Mouse (Mus musculus): ENCODE measurements around the gene Atg10. TPM values are rescaled to one million over a fixed set of nuclear protein-coding genes. Genes with fewer than 3 reads are reported as not detected.

Gene Atg10
- polyA plus RNA-seq, 1 experiment from 2014 or later: 13.8 TPM

DNA sequence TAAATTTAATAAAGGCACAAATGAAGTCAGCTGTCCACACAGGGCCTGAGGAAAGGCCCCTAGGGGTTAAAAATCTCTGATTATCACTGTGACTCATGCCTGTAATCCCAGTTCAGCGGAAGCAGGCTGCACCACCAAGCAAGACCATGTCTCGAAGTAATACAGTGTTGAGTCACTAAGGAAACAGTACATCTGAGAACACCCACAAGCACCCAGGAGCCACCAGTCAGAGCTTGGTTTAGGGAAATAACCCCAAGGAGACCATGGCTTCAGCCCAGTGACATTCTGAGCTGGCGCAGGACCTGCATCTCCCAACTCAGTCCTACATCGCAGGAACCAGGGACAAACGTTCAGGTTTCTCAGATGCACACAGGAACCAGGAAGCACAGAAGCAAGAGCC is 17.5 kb downstream of the Atg10 start:
- no peaks in the 10 kb centered on the region for H3K4me1 ChIP-seq
- H3K9me3 ChIP-seq: no peaks in the 10 kb centered on the region
- WGBS: 91% methylated on average over 5 of the region's 5 CpGs
- H3K4me3 ChIP-seq: no peak overlapping the region
- no peaks in the 10 kb centered on the region for H3K36me3 ChIP-seq (replicated peaks)
- H3K9ac ChIP-seq: no peak overlapping the region
- ATAC-seq (replicated peaks): no peak
- no peak overlapping the region for H3K27ac ChIP-seq
- H3K4me2 ChIP-seq: no peak overlapping the region
- no peaks in the 10 kb centered on the region for H3K27me3 ChIP-seq (replicated peaks)

DNA sequence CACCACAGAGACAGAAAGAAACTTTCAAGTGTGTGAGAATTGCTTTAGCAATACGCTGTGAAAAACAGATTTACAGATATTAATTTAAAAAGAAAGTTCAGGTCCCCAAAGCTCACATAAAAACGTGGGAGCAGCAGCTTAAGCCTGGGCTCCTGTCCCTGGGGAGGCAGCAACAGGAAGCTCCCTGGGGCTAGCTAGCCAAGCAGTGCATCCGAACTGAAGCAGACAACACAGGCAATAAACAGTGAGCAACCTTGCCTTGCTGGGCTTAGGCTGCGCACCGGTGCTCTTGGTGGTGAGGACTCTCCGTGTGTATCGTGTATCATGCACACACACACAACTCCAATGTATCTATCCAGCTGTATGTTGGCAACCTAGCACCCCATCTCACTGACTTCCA is 21.2 kb downstream of the Atg10 start:
- no peak overlapping the region for H3K9ac ChIP-seq
- no peak overlapping the region for H3K4me3 ChIP-seq
- ATAC-seq (replicated peaks): no peak
- H3K27me3 ChIP-seq (replicated peaks): no peaks in the 10 kb centered on the region
- 73% methylated on average over 7 of the region's 7 CpGs for WGBS
- no peaks in the 10 kb centered on the region for H3K4me1 ChIP-seq
- H3K4me2 ChIP-seq: no peak overlapping the region
- no peaks in the 10 kb centered on the region for H3K9me3 ChIP-seq
- H3K36me3 ChIP-seq (replicated peaks): no peaks in the 10 kb centered on the region
- no peak overlapping the region for H3K27ac ChIP-seq

DNA sequence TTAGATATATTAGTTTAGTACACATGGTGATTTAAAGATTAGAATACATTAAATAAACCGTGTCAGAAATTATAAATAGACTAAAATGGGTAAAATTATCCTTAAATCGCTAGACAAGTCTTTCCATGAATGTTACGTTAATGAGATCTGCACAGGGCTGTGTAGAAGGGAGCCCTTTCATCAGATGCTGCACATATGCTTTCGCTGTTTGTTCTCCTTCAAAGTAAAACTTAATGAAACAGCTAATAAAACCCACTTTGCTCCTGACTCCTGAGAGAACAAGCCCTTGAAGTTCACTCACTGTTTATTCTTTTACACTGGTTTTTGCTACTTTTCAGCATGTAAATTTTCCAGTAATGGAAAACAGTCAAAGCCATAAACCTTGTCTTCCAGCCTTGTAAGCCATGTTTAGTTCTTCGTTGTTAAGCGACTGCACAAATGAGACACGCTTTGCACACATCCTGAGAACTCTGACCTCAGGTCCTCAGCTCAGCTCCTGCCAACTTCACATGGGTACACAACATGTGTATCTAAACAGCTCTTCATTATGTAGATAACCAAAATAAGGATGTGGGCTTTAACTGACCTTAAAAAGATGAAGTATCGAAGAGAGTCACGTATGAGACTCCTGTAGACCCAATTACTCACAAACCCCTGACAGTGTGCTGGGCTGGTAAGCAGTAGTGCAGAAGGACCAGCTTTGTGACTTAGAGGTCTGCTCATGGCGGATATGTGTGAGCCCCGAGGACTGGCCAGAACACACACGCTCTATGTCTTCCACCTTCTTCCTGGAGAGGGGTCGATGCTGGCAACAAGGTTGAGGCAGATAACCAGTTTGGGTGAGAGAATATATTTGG is 36.2 kb downstream of the Atg10 start:
- Histone ChIP-seq H3K4me1 (no peaks in the 10 kb centered on the region), H3K9ac (no peak overlapping the region), H3K4me3 (no peak overlapping the region), H3K36me3 (replicated peaks) (no peaks in the 10 kb centered on the region), H3K27ac (no peak overlapping the region), H3K27me3 (replicated peaks) (no peaks in the 10 kb centered on the region), H3K4me2 (no peak overlapping the region), H3K9me3 (no peaks in the 10 kb centered on the region)
- WGBS: 90% methylated on average over 13 of the region's 13 CpGs
- no peak for ATAC-seq (replicated peaks)

DNA sequence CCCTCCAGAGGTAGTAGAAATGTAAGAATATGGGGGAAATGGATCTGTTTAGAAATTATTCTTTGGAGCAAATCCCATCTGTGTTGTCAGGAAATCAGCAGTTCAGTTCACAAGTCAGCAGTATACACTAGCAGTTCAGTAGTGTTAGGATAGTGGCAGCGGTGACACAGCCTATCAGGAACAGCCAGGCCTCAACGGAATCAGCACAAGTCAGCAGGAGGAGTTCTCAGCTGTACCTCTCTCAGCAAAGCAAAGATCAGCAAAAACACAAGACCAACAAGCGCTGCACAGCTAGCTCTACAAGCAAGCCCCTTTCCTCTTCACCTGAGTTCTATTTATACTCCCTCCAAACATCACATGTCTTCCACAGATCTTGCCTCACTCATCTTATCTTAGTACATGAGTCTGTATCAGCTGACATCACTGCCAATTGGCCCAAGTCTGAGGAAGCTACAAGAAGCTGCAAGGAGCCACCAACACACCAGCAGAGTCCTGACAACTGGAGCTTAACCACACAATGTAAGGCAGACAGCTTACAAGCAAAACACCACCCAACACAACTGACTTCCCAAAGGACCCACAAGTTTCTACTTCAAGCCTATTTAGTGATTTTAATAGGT is 38.4 kb downstream of the Atg10 start:
- no peak overlapping the region for H3K27ac ChIP-seq
- no peak for ATAC-seq (replicated peaks)
- H3K9me3 ChIP-seq: no peaks in the 10 kb centered on the region
- H3K9ac ChIP-seq: no peak overlapping the region
- no peak overlapping the region for H3K4me3 ChIP-seq
- no peak overlapping the region for H3K4me2 ChIP-seq
- 91% methylated on average over 3 of the region's 3 CpGs for WGBS
- H3K4me1 ChIP-seq: no peaks in the 10 kb centered on the region
- H3K27me3 ChIP-seq (replicated peaks): no peaks in the 10 kb centered on the region
- no peaks in the 10 kb centered on the region for H3K36me3 ChIP-seq (replicated peaks)

DNA sequence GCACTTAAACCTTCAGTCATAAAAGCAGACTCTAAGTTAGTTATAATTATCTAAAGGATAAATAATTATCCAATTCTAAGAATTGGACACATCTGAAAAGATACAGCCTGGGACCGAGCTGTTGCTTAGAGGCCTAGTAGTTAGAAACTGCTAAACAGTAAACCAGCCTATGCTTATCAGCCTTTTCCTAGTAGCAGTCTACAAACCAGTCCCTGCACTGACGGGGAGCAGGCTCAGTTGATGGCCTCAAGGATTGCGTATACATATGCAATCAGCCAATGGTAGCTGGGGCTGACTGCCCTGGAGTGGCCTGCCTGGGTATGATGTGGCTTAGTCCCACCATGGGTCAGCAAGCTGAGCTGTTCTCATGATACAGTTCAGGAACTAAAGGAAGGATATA is 39.5 kb downstream of the Atg10 start:
- Histone ChIP-seq H3K27ac (no peak overlapping the region), H3K9me3 (no peaks in the 10 kb centered on the region), H3K27me3 (replicated peaks) (no peaks in the 10 kb centered on the region), H3K36me3 (replicated peaks) (no peaks in the 10 kb centered on the region), H3K4me3 (no peak overlapping the region), H3K9ac (no peak overlapping the region), H3K4me2 (no peak overlapping the region), H3K4me1 (peaks cover 10% of the 10 kb centered on the region)
- WGBS: 82% methylated on average over 3 of the region's 3 CpGs
- ATAC-seq (replicated peaks): no peak

DNA sequence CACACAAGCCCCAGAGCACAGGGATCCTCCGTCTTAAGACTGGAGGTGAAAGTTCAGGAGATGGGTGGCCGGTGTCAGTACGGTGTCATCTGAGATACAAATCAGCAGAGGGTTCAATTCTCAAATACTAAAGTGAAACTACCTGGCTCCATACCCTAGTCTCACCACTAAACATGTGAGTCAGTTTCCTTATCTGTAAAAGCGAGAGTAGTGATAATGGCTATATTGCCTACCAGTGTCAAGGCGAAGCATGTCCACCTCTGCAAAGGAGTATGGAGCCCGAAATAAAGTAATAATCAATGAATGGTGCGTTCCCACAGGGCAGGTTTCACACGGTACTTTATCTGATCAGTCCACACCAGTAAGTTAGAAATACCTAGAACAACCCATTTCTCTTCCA is 43.4 kb downstream of the Atg10 start:
- H3K27ac ChIP-seq: no peak overlapping the region
- no peak overlapping the region for H3K4me2 ChIP-seq
- H3K4me1 ChIP-seq: peaks cover 19% of the 10 kb centered on the region
- no peaks in the 10 kb centered on the region for H3K27me3 ChIP-seq (replicated peaks)
- H3K36me3 ChIP-seq (replicated peaks): no peaks in the 10 kb centered on the region
- no peak overlapping the region for H3K4me3 ChIP-seq
- no peaks in the 10 kb centered on the region for H3K9me3 ChIP-seq
- ATAC-seq (replicated peaks): no peak
- 95% methylated on average over 8 of the region's 8 CpGs for WGBS
- H3K9ac ChIP-seq: no peak overlapping the region

DNA sequence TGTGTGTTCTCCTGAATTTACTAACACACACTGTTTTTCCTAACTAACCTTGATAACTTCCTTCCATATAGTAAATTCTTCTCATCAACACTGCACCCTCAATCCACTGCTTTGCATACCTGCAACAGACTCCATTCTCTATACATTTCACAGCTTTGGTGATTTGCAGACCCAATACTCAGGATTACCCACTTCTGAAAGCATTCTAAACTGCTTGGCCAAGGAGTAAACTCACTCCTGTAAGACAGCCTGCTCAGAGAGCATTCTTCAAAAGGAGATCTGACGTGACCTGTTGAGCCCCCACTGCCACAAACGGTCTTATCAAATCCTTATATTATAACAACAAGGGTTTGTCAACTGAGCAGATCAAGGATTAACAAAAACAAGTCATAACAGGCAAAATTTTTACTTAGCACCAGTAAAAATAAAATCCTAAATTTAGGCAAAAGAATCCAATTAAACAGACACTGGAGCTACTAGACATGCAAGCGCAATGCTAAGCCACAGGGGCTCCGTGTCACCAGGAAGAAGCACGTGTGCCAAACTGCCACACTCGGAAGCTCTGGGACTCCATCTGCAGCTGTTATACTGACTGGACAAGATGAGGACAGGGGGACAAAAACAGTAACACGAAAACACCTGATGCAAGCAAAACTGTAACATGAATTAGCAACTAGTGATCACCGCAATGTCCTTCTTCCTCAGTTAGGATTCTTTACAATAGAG is 44.4 kb downstream of the Atg10 start:
- Histone ChIP-seq H3K4me2 (no peak overlapping the region), H3K27ac (peak overlapping the region; percentile 40), H3K9ac (no peak overlapping the region), H3K27me3 (replicated peaks) (no peaks in the 10 kb centered on the region), H3K9me3 (no peaks in the 10 kb centered on the region), H3K36me3 (replicated peaks) (no peaks in the 10 kb centered on the region), H3K4me3 (no peak overlapping the region), H3K4me1 (peaks cover 19% of the 10 kb centered on the region)
- peak; percentile 49 for ATAC-seq (replicated peaks)
- WGBS: 38% methylated on average over 8 of the region's 8 CpGs

DNA sequence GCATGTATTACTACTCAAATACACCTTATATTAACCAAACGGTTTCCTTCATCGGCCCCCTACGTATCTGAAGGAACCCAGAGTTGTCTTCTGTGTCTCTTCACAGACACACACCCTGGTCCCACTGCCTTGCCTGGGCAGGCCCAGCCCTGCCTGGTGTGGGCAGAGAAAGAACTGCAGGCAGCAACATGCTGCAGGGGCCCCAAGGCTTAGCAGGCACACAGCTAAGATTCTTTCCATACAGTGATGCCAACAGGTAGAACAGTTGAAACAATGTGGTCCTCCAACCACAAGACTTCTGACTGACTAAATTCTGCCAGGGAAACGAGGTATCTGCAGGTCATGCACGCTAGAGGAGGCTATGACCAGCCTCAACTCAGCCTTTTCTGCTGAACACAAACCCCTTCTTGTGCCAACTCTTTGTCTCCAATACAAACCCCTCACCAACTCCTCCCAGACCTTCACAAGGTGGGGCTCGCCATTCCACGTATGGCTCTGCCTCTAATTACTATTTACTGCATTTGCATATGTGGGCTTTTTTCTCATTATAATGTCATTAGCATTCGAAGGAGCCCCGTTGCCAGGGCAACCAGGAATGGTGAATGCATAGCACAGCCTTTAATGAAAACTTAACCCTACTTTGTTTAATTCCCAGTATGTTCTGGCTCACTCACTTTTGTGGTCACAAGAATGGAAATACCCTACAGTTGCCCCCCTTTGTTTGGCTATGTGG is 45.2 kb downstream of the Atg10 start:
- H3K4me2 ChIP-seq: no peak overlapping the region; the same call in 1 of the 2 replicates
- no peaks in the 10 kb centered on the region for H3K36me3 ChIP-seq (replicated peaks)
- no peaks in the 10 kb centered on the region for H3K9me3 ChIP-seq
- H3K4me3 ChIP-seq: no peak overlapping the region
- 33% methylated on average over 9 of the region's 9 CpGs for WGBS
- no peaks in the 10 kb centered on the region for H3K27me3 ChIP-seq (replicated peaks)
- peak overlapping the region; percentile 40 for H3K27ac ChIP-seq
- ATAC-seq (replicated peaks): peak; percentile 87
- no peak overlapping the region for H3K9ac ChIP-seq
- H3K4me1 ChIP-seq: peaks cover 19% of the 10 kb centered on the region

DNA sequence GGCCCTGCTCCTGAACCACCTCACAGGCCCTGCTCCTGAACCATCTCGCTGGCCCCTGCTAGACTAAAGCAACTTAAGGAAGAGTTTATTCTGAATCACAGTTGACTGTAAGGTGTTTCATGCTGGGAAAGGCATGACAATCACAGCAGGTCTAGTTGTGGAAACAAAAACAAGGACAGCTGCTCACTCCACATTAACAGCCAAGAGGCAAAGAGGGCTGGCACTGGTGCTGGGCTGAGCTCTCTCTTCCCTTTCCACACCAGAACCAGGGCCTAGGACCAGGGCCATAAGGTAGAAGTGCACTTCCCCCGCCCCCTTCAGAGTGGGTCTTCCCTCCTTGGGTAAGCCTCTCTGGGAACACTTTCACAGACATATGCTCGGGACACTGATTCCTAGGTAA is 48.4 kb downstream of the Atg10 start:
- no peaks in the 10 kb centered on the region for H3K27me3 ChIP-seq (replicated peaks)
- H3K27ac ChIP-seq: no peak overlapping the region
- H3K9me3 ChIP-seq: no peaks in the 10 kb centered on the region
- H3K4me1 ChIP-seq: peaks cover 19% of the 10 kb centered on the region
- no peaks in the 10 kb centered on the region for H3K36me3 ChIP-seq (replicated peaks)
- no peak overlapping the region for H3K9ac ChIP-seq
- H3K4me3 ChIP-seq: no peak overlapping the region
- ATAC-seq (replicated peaks): no peak
- 65% methylated on average over 3 of the region's 3 CpGs for WGBS
- no peak overlapping the region for H3K4me2 ChIP-seq

DNA sequence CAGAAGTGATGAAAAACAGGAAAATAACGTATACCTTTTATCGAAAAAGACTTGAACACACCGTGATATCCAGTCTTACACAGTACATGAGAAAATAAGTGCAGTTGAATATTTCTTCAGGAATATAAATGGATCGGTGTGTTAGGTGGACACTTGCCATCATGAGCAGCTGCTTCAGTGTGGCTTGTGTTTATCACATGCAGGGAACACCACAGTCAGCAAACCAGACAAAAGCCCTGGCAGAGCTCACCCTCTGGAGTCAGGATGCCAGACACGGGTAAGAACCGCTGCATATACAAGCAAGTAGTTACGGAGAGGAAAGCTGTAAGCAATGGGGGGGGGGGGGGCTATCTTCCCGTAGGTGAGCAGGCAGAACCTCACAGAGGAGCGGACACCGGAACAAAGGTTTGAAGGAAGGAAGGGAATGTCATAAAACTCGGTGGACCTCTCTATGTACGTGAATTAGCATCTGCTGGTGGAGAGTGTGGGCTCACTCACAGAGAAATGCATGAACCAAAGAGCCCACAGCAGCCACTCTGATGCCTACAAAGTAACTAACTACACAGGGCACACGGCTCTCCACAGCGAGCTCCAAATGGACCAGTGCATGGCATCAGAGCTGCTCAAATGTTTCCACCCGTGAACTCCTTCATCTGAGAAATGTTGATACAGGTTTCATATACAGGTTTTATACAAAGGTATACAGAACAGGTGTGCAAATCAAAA is 51.8 kb downstream of the Atg10 start:
- Histone ChIP-seq H3K27me3 (replicated peaks) (no peaks in the 10 kb centered on the region), H3K9me3 (no peaks in the 10 kb centered on the region), H3K4me1 (no peaks in the 10 kb centered on the region), H3K4me2 (no peak overlapping the region), H3K9ac (no peak overlapping the region), H3K27ac (no peak overlapping the region), H3K4me3 (no peak overlapping the region), H3K36me3 (replicated peaks) (no peaks in the 10 kb centered on the region)
- peak; percentile 69 for ATAC-seq (replicated peaks)
- WGBS: 76% methylated on average over 15 of the region's 15 CpGs

DNA sequence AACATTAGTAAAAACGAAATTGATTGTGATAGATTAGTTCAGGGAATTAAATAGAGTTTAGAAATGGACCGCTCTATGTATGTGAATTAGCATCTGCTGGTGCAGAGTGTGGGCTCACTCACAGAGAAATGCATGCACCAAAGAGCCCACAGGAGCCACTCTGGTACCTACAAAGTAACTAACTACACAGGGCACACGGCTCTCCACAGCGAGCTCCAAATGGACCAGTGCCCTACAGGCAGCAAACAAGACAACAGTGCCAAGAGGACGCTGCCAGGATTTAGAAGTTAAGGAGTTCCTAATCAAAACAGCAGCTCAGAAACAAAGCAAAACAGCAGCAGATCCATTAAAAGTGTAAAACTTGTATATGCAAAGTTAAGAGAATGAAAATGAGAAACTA is 52.6 kb downstream of the Atg10 start:
- Histone ChIP-seq H3K9me3 (no peaks in the 10 kb centered on the region), H3K36me3 (replicated peaks) (no peaks in the 10 kb centered on the region), H3K9ac (no peak overlapping the region), H3K4me2 (no peak overlapping the region), H3K4me3 (no peak overlapping the region), H3K27ac (no peak overlapping the region), H3K27me3 (replicated peaks) (no peaks in the 10 kb centered on the region), H3K4me1 (no peaks in the 10 kb centered on the region)
- 72% methylated on average over 5 of the region's 5 CpGs for WGBS
- ATAC-seq (replicated peaks): 0 out of 2 replicates have a peak, but pooled peaks have one; percentile 60
